Mouse (Mus musculus): ENCODE data around the gene Stk33.

- TF ChIP-seq CTCF (IDR thresholded peaks at IDR 0.05 in 2 of 3, conservative IDR thresholded peaks at IDR 0.05 in 1 of 3; ENCODE audit: control insufficient read depth in 1 of 3, insufficient read depth in 1 of 3, low read depth in 2 of 3, low read length in 3 of 3, poor library complexity in 1 of 3, severe bottlenecking in 1 of 3) (no peak), ELF1 (IDR thresholded peaks at IDR 0.05; ENCODE audit: low read depth, low read length) (no peak), SMC3 (IDR thresholded peaks at IDR 0.05; ENCODE audit: low read depth, low read length) (no peak), HCFC1 (IDR thresholded peaks at IDR 0.05; ENCODE audit: low read depth, low read length) (no peak), EP300 (IDR thresholded peaks at IDR 0.05; ENCODE audit: low read depth in 1 of 2, low read length in 2 of 2) (no peak), POLR2A (IDR thresholded peaks at IDR 0.05; ENCODE audit: control insufficient read depth in 1 of 2, insufficient read depth in 1 of 2, low read depth in 1 of 2, low read length in 2 of 2, poor library complexity in 1 of 2) (no peak), SIN3A (IDR thresholded peaks at IDR 0.05; ENCODE audit: low read length) (no peak), MEF2A (IDR thresholded peaks at IDR 0.05; ENCODE audit: extremely low read depth, insufficient replicate concordance, low read depth, low read length, poor library complexity, severe bottlenecking) (no peak), NELFE (IDR thresholded peaks at IDR 0.05; ENCODE audit: low read depth, low read length) (no peak), ZC3H11A (IDR thresholded peaks at IDR 0.05; ENCODE audit: low read depth, low read length) (no peak), MYC (IDR thresholded peaks at IDR 0.05; ENCODE audit: low read depth, low read length) (no peak), POLR2AphosphoS2 (IDR thresholded peaks at IDR 0.05; ENCODE audit: low read length) (no peak), USF1 (IDR thresholded peaks at IDR 0.05; ENCODE audit: low read depth, low read length) (no peak), USF2 (IDR thresholded peaks at IDR 0.05; ENCODE audit: borderline replicate concordance in 1 of 2, insufficient read depth in 1 of 2, low read depth in 1 of 2, low read length in 2 of 2) (no peak)
Measured at GRCm38 (mm10) chr7:109455748-109456147, 16.9 kb upstream of the Stk33 start.

All from MEL (cell line).